23 mouse cellular contexts compared by ENCODE assay signal in genomic region chr3:31928544-31928943, GRCm38 (mm10). TPM values are rescaled to one million over a fixed set of nuclear protein-coding genes. Genes with fewer than 3 reads are reported as not detected.
DNase-seq lines count a peak whose midpoint lies in the region; ATAC-seq lines count a peak whose summit lies in the region.
"Had no signal": no experiment of that assay in that cellular context is flagged by ENCODE, and none has a peak within 500 bp of the region (broad histone marks: within the 10 kb centered on the region; RNA-seq: fewer than 3 reads in every experiment).

No protein-coding gene starts in this region.

- peak; percentile 66 for DNase-seq in brain, adult 2 months (ENCODE audit: low read depth, low spot score)
- DNase-seq in cerebellum, adult 18-20 months = peak; percentile 54 to 65
- peak; percentile 73 for DNase-seq in cerebellum, adult 9-11 months
- peak; percentile 45 to 59 for DNase-seq in cerebellum, postnatal 36 days
- DNase-seq in c-Kit-positive CD71-positive TER-119-positive erythroid progenitor cells, embryonic 14.5 days (ENCODE audit: low spot score) = no peak
- DNase-seq in left cerebral cortex, adult 9 months (ENCODE audit: low spot score in 2 of 2) = no peak
- DNase-seq: adrenal gland, postnatal 14 days; embryo, embryonic 11 days; gastrocnemius, postnatal 36 days; heart, adult 11 months; heart, postnatal 10 days; heart, postnatal 4 days had no signal

- no peak overlapping the region for H3K9ac ChIP-seq in kidney, embryonic 15.5 days
- H3K9ac ChIP-seq: embryonic facial prominence, embryonic 15.5 days; hindbrain, embryonic 12.5 days had no signal

- H3K4me1 ChIP-seq in kidney, embryonic 15.5 days = no peaks in the 10 kb centered on the region
- H3K4me1 ChIP-seq: embryonic facial prominence, embryonic 15.5 days; forebrain, embryonic 10.5 days; heart, embryonic 10.5 days; hindbrain, embryonic 12.5 days had no signal

- no peak overlapping the region for H3K4me2 ChIP-seq in kidney, embryonic 15.5 days
- H3K4me2 ChIP-seq: embryonic facial prominence, embryonic 15.5 days; hindbrain, embryonic 12.5 days had no signal

- WGBS in kidney, embryonic 15.5 days = 89% methylated on average over 1 of the region's 1 CpGs

- no peak overlapping the region for H3K4me3 ChIP-seq in kidney, embryonic 15.5 days (replicated peaks)
- H3K4me3 ChIP-seq: embryonic facial prominence, embryonic 15.5 days; erythroblast, embryonic 14.5 days; forebrain, embryonic 10.5 days; heart, embryonic 10.5 days; hindbrain, embryonic 12.5 days had no signal

- no peaks in the 10 kb centered on the region for H3K27me3 ChIP-seq in kidney, embryonic 15.5 days
- H3K27me3 ChIP-seq: embryonic facial prominence, embryonic 15.5 days; hindbrain, embryonic 12.5 days had no signal

- no peaks in the 10 kb centered on the region for H3K36me3 ChIP-seq in kidney, embryonic 15.5 days
- H3K36me3 ChIP-seq: embryonic facial prominence, embryonic 15.5 days; forebrain, embryonic 10.5 days; heart, embryonic 10.5 days; hindbrain, embryonic 12.5 days had no signal

- H3K9me3 ChIP-seq in kidney, embryonic 15.5 days (replicated peaks) = no peaks in the 10 kb centered on the region
- H3K9me3 ChIP-seq: embryonic facial prominence, embryonic 15.5 days; forebrain, embryonic 10.5 days; heart, embryonic 10.5 days; hindbrain, embryonic 12.5 days had no signal

- no peak overlapping the region for H3K27ac ChIP-seq in kidney, embryonic 15.5 days
- H3K27ac ChIP-seq: embryonic facial prominence, embryonic 15.5 days; forebrain, embryonic 10.5 days; heart, embryonic 10.5 days; hindbrain, embryonic 12.5 days had no signal

- no peak for ATAC-seq in kidney, embryonic 15.5 days (replicated peaks; ENCODE audit: low FRiP score)
- ATAC-seq: forebrain, embryonic 14.5 days; hindbrain, embryonic 16.5 days; inflammation-experienced regulatory T-cells, adult 6 months; intestine, postnatal 0 days had no signal

RNA-seq across cellular contexts. Expression of gene Kcnmb2, which starts 26.2 kb away (rescaled TPM):
- polyA plus RNA-seq in kidney, embryonic 15.5 days (2015; fragmentation: Nextera tagmentation; extraction: Ambion mirVana) = 2.4 and 2.5 TPM in 2 replicates
- polyA plus RNA-seq: C2C12; erythroblast, embryonic 14.5 days; inflammation-experienced regulatory T-cells, adult 6 months had no signal

Comparison
In these comparisons a context has a peak if more than half of its experiments do, and no peak if none do; other contexts are left out.
1. DNase-seq: peak in brain, adult 2 months (single experiment), cerebellum, adult 18-20 months (2 of 2), cerebellum, adult 9-11 months (single experiment) and cerebellum, postnatal 36 days (2 of 2); none in c-Kit-positive CD71-positive TER-119-positive erythroid progenitor cells, embryonic 14.5 days (single experiment) and left cerebral cortex, adult 9 months (0 of 2).